Mouse (Mus musculus) cerebellum, adult (tissue): ENCODE results near the gene Gpr155.
A peak's percentile ranks its signal among the peaks of the same experiment; 100 is the strongest.

ENCODE experiments used
- ATAC-seq: cut with Nextera tagmentation; 2 replicates; pipeline ENCODE4 v1.9.2; 2017; ENCODE audit warnings: mild to moderate bottlenecking, moderate library complexity, mixed read lengths; ENCODE audit not compliant: insufficient number of reproducible peaks, low FRiP score, low TSS enrichment

Gpr155 gene

GRCm38 (mm10) chr2:73389951-73390350, 3.6 kb upstream of the Gpr155 start:
- ATAC-seq: no peak

GRCm38 (mm10) chr2:73387806-73388205, 1.4 kb upstream of the Gpr155 start:
- ATAC-seq: no peak

GRCm38 (mm10) chr2:73385641-73386355, 574 bp downstream of the Gpr155 start:
- peak; percentile 9 for ATAC-seq

GRCm38 (mm10) chr2:73385172-73385571, 1.2 kb downstream of the Gpr155 start:
- ATAC-seq: no peak

GRCm38 (mm10) chr2:73380298-73380975, 5.9 kb downstream of the Gpr155 start:
- ATAC-seq: no peak

- no peak for ATAC-seq
Observed at GRCm38 (mm10) chr2:73379656-73380055, 6.7 kb downstream of the Gpr155 start.

- no peak for ATAC-seq
Observed at GRCm38 (mm10) chr2:73378326-73378725, 8.0 kb downstream of the Gpr155 start.

GRCm38 (mm10) chr2:73371530-73372335, 14.6 kb downstream of the Gpr155 start:
- no peak for ATAC-seq

GRCm38 (mm10) chr2:73363448-73363847, 22.9 kb downstream of the Gpr155 start:
- no peak for ATAC-seq

- ATAC-seq: no peak
Observed at GRCm38 (mm10) chr2:73360536-73360935, 25.8 kb downstream of the Gpr155 start.

GRCm38 (mm10) chr2:73359941-73360340, 26.4 kb downstream of the Gpr155 start:
- ATAC-seq: no peak

- ATAC-seq: no peak
Observed at GRCm38 (mm10) chr2:73357004-73357403, 29.4 kb downstream of the Gpr155 start.

GRCm38 (mm10) chr2:73351927-73352374, 34.4 kb downstream of the Gpr155 start:
- ATAC-seq: peak; percentile 56; the same call in 1 of the 2 replicates

- no peak for ATAC-seq
Observed at GRCm38 (mm10) chr2:73351496-73351895, 34.9 kb downstream of the Gpr155 start.

- ATAC-seq: no peak
Observed at GRCm38 (mm10) chr2:73348221-73348620, 38.2 kb downstream of the Gpr155 start.

- ATAC-seq: no peak
Observed at GRCm38 (mm10) chr2:73347766-73348165, 38.6 kb downstream of the Gpr155 start.

GRCm38 (mm10) chr2:73347136-73347535, 39.2 kb downstream of the Gpr155 start:
- no peak for ATAC-seq

GRCm38 (mm10) chr2:73346345-73347086, 39.9 kb downstream of the Gpr155 start:
- ATAC-seq: no peak

GRCm38 (mm10) chr2:73345204-73345603, 41.2 kb downstream of the Gpr155 start:
- no peak for ATAC-seq

GRCm38 (mm10) chr2:73343701-73344100, 42.7 kb downstream of the Gpr155 start:
- ATAC-seq: no peak
